Mouse (Mus musculus): ENCODE measurements at regions not wholly inside any gene's neighbourhood (a gene's known extent, or its start where the extent isn't known, plus 50 kb on each side); places are given as distances from the start of the nearest gene placed in this dataset.

- no peak for TF ChIP-seq CTCF (IDR thresholded peaks at IDR 0.05; ENCODE audit: low read depth)
- TF ChIP-seq EP300 (IDR thresholded peaks at IDR 0.05; ENCODE audit: low read depth) = no peak
Observed at GRCm38 (mm10) chr16:8961739-8962138, 131.8 kb downstream of the 1810013L24Rik start.

Measured in liver, embryonic 14.5 days (tissue).